Mouse (Mus musculus) limb, embryonic 13.5 days (tissue): ENCODE measurements around the gene Dclre1a. TPM values are rescaled to one million over a fixed set of nuclear protein-coding genes. Genes with fewer than 3 reads are reported as not detected.

Experiments used
- ATAC-seq: fragments of 200-750 bp; cut with Nextera tagmentation; 2 replicates; pipeline ENCODE4 v1.8.0; 2017; ENCODE audit warnings: low read depth, moderate number of reproducible peaks, moderate TSS enrichment; ENCODE audit not compliant: low FRiP score
- H3K27ac ChIP-seq: fragments of 300-500 bp; sonication (generic); 2 replicates; pipeline ENCODE4 v1.5.1; 2015; ENCODE audit warnings: inconsistent platforms, mild to moderate bottlenecking, moderate library complexity
- H3K27me3 ChIP-seq: fragments of 300-500 bp; sonication (generic); 2 replicates; pipeline ENCODE4 v1.6.1; 2015; ENCODE audit warnings: mild to moderate bottlenecking, inconsistent platforms
- H3K36me3 ChIP-seq: fragments of 300-500 bp; sonication (generic); 2 replicates; pipeline ENCODE4 v1.6.1; 2015; ENCODE audit warnings: inconsistent platforms, mild to moderate bottlenecking, moderate library complexity
- H3K4me1 ChIP-seq: fragments of 300-500 bp; sonication (generic); 2 replicates; pipeline ENCODE4 v1.6.1; 2015; ENCODE audit warnings: inconsistent platforms
- H3K4me2 ChIP-seq: fragments of 300-500 bp; sonication (generic); replicated peaks from 2 replicates; pipeline ENCODE4 v1.6.1; 2015; ENCODE audit warnings: inconsistent platforms, mild to moderate bottlenecking, moderate library complexity
- H3K4me3 ChIP-seq: fragments of 300-500 bp; sonication (generic); 2 replicates; pipeline ENCODE4 v1.5.1; 2015; ENCODE audit warnings: moderate library complexity, mild to moderate bottlenecking, inconsistent platforms
- H3K9ac ChIP-seq: fragments of 300-500 bp; sonication (generic); 2 replicates; pipeline ENCODE4 v1.6.1; 2015; ENCODE audit warnings: mild to moderate bottlenecking, inconsistent platforms
- H3K9me3 ChIP-seq: fragments of 300-500 bp; sonication (generic); 2 replicates; pipeline ENCODE4 v1.6.1; 2016; ENCODE audit warnings: inconsistent platforms
- WGBS: fragments of 180-500 bp; shearing (Covaris S2); methylation state at CpG from one replicate; pipeline ENCODE4 v1.1.7; 2015; 5-methylcytosine and 5-hydroxymethylcytosine counted together
- polyA plus RNA-seq: library from polyadenylated mRNA; unstranded; fragments of >200 nt; fragmentation: Nextera tagmentation; extraction: Ambion mirVana; gene quantifications from 2 replicates; pipeline ENCODE4 v1.2.1, GENCODE M21; 2015

Dclre1a gene
- polyA plus RNA-seq, result 19.5 and 22.1 TPM in 2 replicates

DNA sequence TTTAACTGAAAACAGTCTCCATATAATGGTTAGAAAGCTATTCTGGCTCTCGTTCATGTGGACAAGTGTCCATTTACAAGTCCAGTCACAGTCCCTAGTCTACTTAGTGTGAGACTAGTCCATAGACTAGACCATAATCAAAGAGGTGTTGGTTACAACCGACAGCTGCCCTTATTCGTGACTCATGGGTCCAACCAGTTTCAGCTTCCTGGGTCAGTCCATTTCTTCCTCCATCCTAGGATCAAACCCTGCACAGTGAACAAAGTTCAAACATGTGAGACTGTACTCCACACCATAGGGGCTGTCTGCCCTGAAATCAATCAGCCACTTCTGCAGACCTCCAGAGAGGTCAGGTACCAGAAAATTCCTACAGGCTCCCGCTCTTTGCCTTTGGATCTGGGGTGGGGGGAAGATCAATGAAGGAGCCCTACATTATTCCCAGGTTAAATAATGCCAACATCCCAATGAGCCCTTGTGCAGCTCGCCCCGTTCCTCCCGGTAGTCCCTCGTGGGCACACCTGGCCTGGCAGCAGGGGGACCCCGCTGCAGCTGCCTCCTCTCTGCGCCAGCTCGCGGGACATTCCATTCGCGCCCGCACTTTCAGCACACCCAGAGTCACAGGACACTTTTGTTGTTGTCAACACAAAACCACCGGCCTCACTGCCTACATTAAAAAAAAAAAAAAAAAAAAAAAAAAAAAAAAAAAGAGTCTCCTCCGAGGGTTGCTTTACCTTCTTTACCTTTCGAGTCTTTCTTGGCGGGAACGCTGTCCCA is at the start of gene Dclre1a:
TSS of gene Dclre1a (minus strand) at position 767 of the 774 bp plus-strand sequence.
- Histone ChIP-seq H3K4me3 (peak within 1 kb of the TSS; percentile 80), H3K9ac (peak within 1 kb of the TSS; percentile 95), H3K36me3 (peaks cover 30% of the 10 kb centered on the region), H3K4me1 (peaks cover 21% of the 10 kb centered on the region), H3K4me2 (peak within 1 kb of the TSS; percentile 70), H3K9me3 (no peaks in the 10 kb centered on the region), H3K27ac (peak within 1 kb of the TSS; percentile 97), H3K27me3 (no peaks in the 10 kb centered on the region)
- 7% methylated on average over 20 of the region's 20 CpGs for WGBS
- peak; percentile 76 for ATAC-seq

- no peak for ATAC-seq
- Histone ChIP-seq H3K36me3 (peaks cover 80% of the 10 kb centered on the region), H3K9me3 (no peaks in the 10 kb centered on the region), H3K4me1 (no peaks in the 10 kb centered on the region), H3K4me2 (no peak overlapping the region), H3K9ac (no peak overlapping the region), H3K27ac (no peak overlapping the region), H3K4me3 (no peak overlapping the region), H3K27me3 (no peaks in the 10 kb centered on the region)
- 77% methylated on average over 9 of the region's 9 CpGs for WGBS
These were observed 44.5 kb upstream of the Dclre1a start for GRCm38 (mm10) chr19:56592472-56592871.

GRCm38 (mm10) chr19:56590250-56590649 is 42.2 kb upstream of the Dclre1a start:
- ATAC-seq, result no peak
- Histone ChIP-seq H3K4me3 (no peak overlapping the region), H3K9me3 (no peaks in the 10 kb centered on the region), H3K27me3 (no peaks in the 10 kb centered on the region), H3K4me2 (no peak overlapping the region), H3K27ac (no peak overlapping the region), H3K4me1 (no peaks in the 10 kb centered on the region), H3K36me3 (peaks cover 69% of the 10 kb centered on the region), H3K9ac (no peak overlapping the region)
- WGBS, result 86% methylated on average over 3 of the region's 3 CpGs

DNA sequence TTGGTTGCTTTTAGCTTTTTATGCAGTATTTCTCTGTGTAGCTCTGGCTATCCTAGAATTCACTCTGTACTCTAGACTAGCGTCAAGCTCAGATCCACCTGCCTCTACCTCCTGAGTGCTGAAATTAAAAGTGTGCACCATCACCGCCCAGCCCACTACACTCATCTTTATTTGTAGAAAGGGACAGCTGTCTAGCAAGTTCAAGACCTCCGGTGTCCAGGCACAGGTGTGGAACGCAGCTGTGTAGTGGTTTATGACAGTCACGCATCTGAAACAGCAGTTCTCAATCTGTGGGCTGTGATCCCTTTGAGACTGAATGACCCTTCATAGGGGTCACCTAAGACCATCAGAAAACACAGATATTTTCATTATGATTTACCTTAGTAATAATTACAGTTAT is 41.4 kb upstream of the Dclre1a start:
- WGBS, result 89% methylated on average over 5 of the region's 5 CpGs
- peaks cover 63% of the 10 kb centered on the region for H3K36me3 ChIP-seq
- H3K4me1 ChIP-seq, result no peaks in the 10 kb centered on the region
- H3K27me3 ChIP-seq, result no peaks in the 10 kb centered on the region
- H3K9ac ChIP-seq, result no peak overlapping the region
- H3K27ac ChIP-seq, result no peak overlapping the region
- no peak overlapping the region for H3K4me2 ChIP-seq
- no peak overlapping the region for H3K4me3 ChIP-seq
- no peak for ATAC-seq
- H3K9me3 ChIP-seq, result no peaks in the 10 kb centered on the region

GRCm38 (mm10) chr19:56589008-56589407 is 41.0 kb upstream of the Dclre1a start:
- 90% methylated on average over 6 of the region's 6 CpGs for WGBS

DNA sequence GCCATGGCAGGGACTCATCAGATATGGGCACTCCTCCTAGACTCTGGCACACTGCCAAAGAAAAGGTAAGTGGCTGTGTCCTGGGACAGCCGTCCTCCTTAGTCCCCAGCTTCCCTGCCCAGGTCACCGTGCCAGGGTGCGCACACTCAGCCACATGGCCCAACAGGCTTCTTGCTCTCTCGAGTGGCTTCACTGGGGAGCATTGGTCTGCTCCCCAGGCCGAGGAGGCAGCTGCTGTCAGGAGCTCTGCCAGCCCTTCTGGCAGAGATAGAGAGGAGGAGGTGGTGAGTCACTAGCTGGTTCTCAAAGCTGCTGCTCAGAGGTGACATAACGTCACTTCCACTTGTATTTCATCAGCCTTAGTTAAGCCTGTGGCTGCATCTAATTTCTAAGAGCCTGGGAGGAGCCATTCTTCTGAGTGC is 40.2 kb upstream of the Dclre1a start:
- no peaks in the 10 kb centered on the region for H3K27me3 ChIP-seq
- no peak overlapping the region for H3K4me2 ChIP-seq
- WGBS, result 83% methylated on average over 6 of the region's 6 CpGs
- no peak for ATAC-seq
- H3K4me3 ChIP-seq, result no peak overlapping the region
- H3K9ac ChIP-seq, result no peak overlapping the region
- no peaks in the 10 kb centered on the region for H3K4me1 ChIP-seq
- peaks cover 65% of the 10 kb centered on the region for H3K36me3 ChIP-seq
- H3K9me3 ChIP-seq, result no peaks in the 10 kb centered on the region
- H3K27ac ChIP-seq, result no peak overlapping the region

More at GRCm38 (mm10) chr19:56589008-56589407, 41.0 kb upstream of the Dclre1a start:
- H3K9ac ChIP-seq, result no peak overlapping the region
- no peaks in the 10 kb centered on the region for H3K27me3 ChIP-seq
- no peak overlapping the region for H3K4me2 ChIP-seq
- H3K9me3 ChIP-seq, result no peaks in the 10 kb centered on the region
- H3K4me3 ChIP-seq, result no peak overlapping the region
- peaks cover 65% of the 10 kb centered on the region for H3K36me3 ChIP-seq
- no peak overlapping the region for H3K27ac ChIP-seq
- no peaks in the 10 kb centered on the region for H3K4me1 ChIP-seq
- no peak for ATAC-seq

- Histone ChIP-seq H3K9me3 (no peaks in the 10 kb centered on the region), H3K27ac (no peak overlapping the region), H3K36me3 (peaks cover 63% of the 10 kb centered on the region), H3K4me1 (no peaks in the 10 kb centered on the region), H3K4me3 (no peak overlapping the region), H3K9ac (no peak overlapping the region), H3K27me3 (no peaks in the 10 kb centered on the region), H3K4me2 (no peak overlapping the region)
- WGBS, result 84% methylated on average over 8 of the region's 8 CpGs
- no peak for ATAC-seq
These were observed 38.3 kb upstream of the Dclre1a start for GRCm38 (mm10) chr19:56586320-56586719.

- no peaks in the 10 kb centered on the region for H3K27me3 ChIP-seq
- no peak overlapping the region for H3K9ac ChIP-seq
- H3K4me2 ChIP-seq, result no peak overlapping the region
- H3K9me3 ChIP-seq, result no peaks in the 10 kb centered on the region
- no peaks in the 10 kb centered on the region for H3K4me1 ChIP-seq
- ATAC-seq, result no peak
- no peak overlapping the region for H3K4me3 ChIP-seq
- H3K27ac ChIP-seq, result no peak overlapping the region
- peaks cover 51% of the 10 kb centered on the region for H3K36me3 ChIP-seq
- WGBS, result 90% methylated on average over 3 of the region's 3 CpGs
These were observed 36.3 kb upstream of the Dclre1a start for GRCm38 (mm10) chr19:56584288-56584687.

- Histone ChIP-seq H3K4me2 (no peak overlapping the region), H3K27me3 (no peaks in the 10 kb centered on the region), H3K9me3 (no peaks in the 10 kb centered on the region), H3K4me3 (no peak overlapping the region), H3K4me1 (no peaks in the 10 kb centered on the region), H3K36me3 (peaks cover 46% of the 10 kb centered on the region), H3K9ac (no peak overlapping the region), H3K27ac (no peak overlapping the region)
- no peak for ATAC-seq
- 66% methylated on average over 5 of the region's 5 CpGs for WGBS
These were observed 35.8 kb upstream of the Dclre1a start for GRCm38 (mm10) chr19:56583785-56584184.

- no peak overlapping the region for H3K4me3 ChIP-seq
- peaks cover 49% of the 10 kb centered on the region for H3K36me3 ChIP-seq
- WGBS, result 84% methylated on average over 5 of the region's 5 CpGs
These were observed 34.0 kb upstream of the Dclre1a start for GRCm38 (mm10) chr19:56581981-56582380.

GRCm38 (mm10) chr19:56577801-56578200 is 29.8 kb upstream of the Dclre1a start:
- Histone ChIP-seq H3K4me1 (no peaks in the 10 kb centered on the region), H3K4me3 (no peak overlapping the region), H3K9ac (no peak overlapping the region), H3K4me2 (no peak overlapping the region), H3K27ac (no peak overlapping the region), H3K36me3 (peaks cover 39% of the 10 kb centered on the region), H3K9me3 (no peaks in the 10 kb centered on the region), H3K27me3 (no peaks in the 10 kb centered on the region)
- 94% methylated on average over 1 of the region's 1 CpGs for WGBS
- ATAC-seq, result no peak

More at GRCm38 (mm10) chr19:56581981-56582380, 34.0 kb upstream of the Dclre1a start:
- Histone ChIP-seq H3K4me2 (no peak overlapping the region), H3K9ac (no peak overlapping the region), H3K9me3 (no peaks in the 10 kb centered on the region), H3K27me3 (no peaks in the 10 kb centered on the region), H3K27ac (no peak overlapping the region), H3K4me1 (no peaks in the 10 kb centered on the region)
- ATAC-seq, result no peak

DNA sequence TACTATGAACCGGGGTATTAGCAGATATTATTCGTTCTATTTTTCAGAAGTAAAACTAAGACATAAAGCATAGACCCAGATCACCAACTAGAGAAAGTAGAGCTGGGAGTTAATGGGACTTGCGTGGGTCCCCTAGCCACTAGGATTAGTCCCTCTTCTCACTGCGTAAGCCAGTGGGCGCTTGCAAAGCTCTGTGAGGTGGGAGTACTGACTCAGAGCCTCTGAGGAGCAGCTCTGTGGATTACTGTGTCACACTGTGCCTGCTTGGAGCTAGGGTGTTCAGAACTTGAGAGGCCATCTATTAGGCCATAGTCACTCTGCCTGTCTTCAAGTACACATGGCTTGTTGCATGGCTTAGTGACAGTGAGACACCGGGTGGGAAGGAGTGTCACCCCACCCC is 25.2 kb upstream of the Dclre1a start:
- no peak overlapping the region for H3K4me2 ChIP-seq
- 93% methylated on average over 6 of the region's 6 CpGs for WGBS
- no peak for ATAC-seq
- no peaks in the 10 kb centered on the region for H3K9me3 ChIP-seq
- no peak overlapping the region for H3K9ac ChIP-seq
- H3K4me3 ChIP-seq, result no peak overlapping the region
- no peaks in the 10 kb centered on the region for H3K27me3 ChIP-seq
- no peak overlapping the region for H3K27ac ChIP-seq
- peaks cover 42% of the 10 kb centered on the region for H3K36me3 ChIP-seq
- H3K4me1 ChIP-seq, result no peaks in the 10 kb centered on the region

- H3K4me3 ChIP-seq, result no peak overlapping the region
- H3K36me3 ChIP-seq, result peaks cover 30% of the 10 kb centered on the region
- H3K9me3 ChIP-seq, result no peaks in the 10 kb centered on the region
- H3K27me3 ChIP-seq, result no peaks in the 10 kb centered on the region
- no peak overlapping the region for H3K27ac ChIP-seq
- H3K4me2 ChIP-seq, result no peak overlapping the region
- 94% methylated on average over 5 of the region's 5 CpGs for WGBS
- no peak overlapping the region for H3K9ac ChIP-seq
- no peak for ATAC-seq
- H3K4me1 ChIP-seq, result no peaks in the 10 kb centered on the region
These were observed 23.9 kb upstream of the Dclre1a start for GRCm38 (mm10) chr19:56571913-56572312.
